Mouse (Mus musculus): Measurements from ENCODE around the gene Vmn2r117. TPM values are rescaled to one million over a fixed set of nuclear protein-coding genes. Genes with fewer than 3 reads are reported as not detected.
"Not testable (repeated sequence)": the region's sequence is repeated elsewhere in the genome, so short reads cannot be mapped to it uniquely, and the experiment has no call there.

The Vmn2r117 gene
- polyA plus RNA-seq (2011; ENCODE audit: insufficient read depth, insufficient read length, low read depth, missing spikeins), result not detected in 2 replicates

GRCm38 (mm10) chr17:23479599-23479998 lies at the start of gene Vmn2r117:
Vmn2r117 (minus strand) TSS chr17:23479699.
- H3K36me3 ChIP-seq (ENCODE audit: control insufficient read depth, insufficient read depth, low read length, poor library complexity, severe bottlenecking); H3K4me1 ChIP-seq (ENCODE audit: control insufficient read depth, insufficient read depth, low read length); H3K27ac ChIP-seq (ENCODE audit: insufficient read depth, low read length); H3K9ac ChIP-seq (ENCODE audit: low read depth, poor library complexity, severe bottlenecking); H3K4me3 ChIP-seq (ENCODE audit: low read depth, low read length); H3K27me3 ChIP-seq (ENCODE audit: control insufficient read depth, insufficient read depth, low read length, poor library complexity, severe bottlenecking); H3K9me3 ChIP-seq (replicated peaks; ENCODE audit: control insufficient read depth, insufficient read depth, low read length, poor library complexity, severe bottlenecking): not testable (repeated sequence)

GRCm38 (mm10) chr17:23522941-23523732 lies 43.6 kb upstream of the Vmn2r117 start:
- H3K4me3 ChIP-seq (ENCODE audit: low read depth, low read length); H3K27me3 ChIP-seq (ENCODE audit: control insufficient read depth, insufficient read depth, low read length, poor library complexity, severe bottlenecking); H3K27ac ChIP-seq (ENCODE audit: insufficient read depth, low read length); H3K9ac ChIP-seq (ENCODE audit: low read depth, poor library complexity, severe bottlenecking); H3K4me1 ChIP-seq (ENCODE audit: control insufficient read depth, insufficient read depth, low read length); H3K36me3 ChIP-seq (ENCODE audit: control insufficient read depth, insufficient read depth, low read length, poor library complexity, severe bottlenecking): not testable (repeated sequence)
- peaks cover 18% of the 10 kb centered on the region for H3K9me3 ChIP-seq (replicated peaks; ENCODE audit: control insufficient read depth, insufficient read depth, low read length, poor library complexity, severe bottlenecking)

GRCm38 (mm10) chr17:23518701-23519423 lies 39.4 kb upstream of the Vmn2r117 start:
- Histone ChIP-seq H3K27me3 (ENCODE audit: control insufficient read depth, insufficient read depth, low read length, poor library complexity, severe bottlenecking) (no peaks in the 10 kb centered on the region), H3K4me3 (ENCODE audit: low read depth, low read length) (no peak overlapping the region), H3K9me3 (replicated peaks; ENCODE audit: control insufficient read depth, insufficient read depth, low read length, poor library complexity, severe bottlenecking) (peaks cover 11% of the 10 kb centered on the region; the same call in 1 of the 2 replicates), H3K4me1 (ENCODE audit: control insufficient read depth, insufficient read depth, low read length) (no peaks in the 10 kb centered on the region), H3K9ac (ENCODE audit: low read depth, poor library complexity, severe bottlenecking) (no peak overlapping the region), H3K36me3 (ENCODE audit: control insufficient read depth, insufficient read depth, low read length, poor library complexity, severe bottlenecking) (no peaks in the 10 kb centered on the region), H3K27ac (ENCODE audit: insufficient read depth, low read length) (no peak overlapping the region)
- TF ChIP-seq CTCF (IDR thresholded peaks at IDR 0.05; ENCODE audit: low read depth, low read length) (no peak), EP300 (IDR thresholded peaks at IDR 0.05; ENCODE audit: insufficient read depth, low read depth, low read length) (no peak), POLR2A (IDR thresholded peaks at IDR 0.05; ENCODE audit: insufficient read depth, low read length) (no peak)

- H3K27ac ChIP-seq (ENCODE audit: insufficient read depth, low read length), result no peak overlapping the region
- H3K36me3 ChIP-seq (ENCODE audit: control insufficient read depth, insufficient read depth, low read length, poor library complexity, severe bottlenecking), result no peaks in the 10 kb centered on the region
- H3K9me3 ChIP-seq (replicated peaks; ENCODE audit: control insufficient read depth, insufficient read depth, low read length, poor library complexity, severe bottlenecking), result peaks cover 10% of the 10 kb centered on the region; the same call in 1 of the 2 replicates
- H3K27me3 ChIP-seq (ENCODE audit: control insufficient read depth, insufficient read depth, low read length, poor library complexity, severe bottlenecking), result no peaks in the 10 kb centered on the region
- TF ChIP-seq POLR2A (IDR thresholded peaks at IDR 0.05; ENCODE audit: insufficient read depth, low read length) (no peak), CTCF (IDR thresholded peaks at IDR 0.05; ENCODE audit: low read depth, low read length) (no peak), EP300 (IDR thresholded peaks at IDR 0.05; ENCODE audit: insufficient read depth, low read depth, low read length) (no peak)
- H3K4me1 ChIP-seq (ENCODE audit: control insufficient read depth, insufficient read depth, low read length), result no peaks in the 10 kb centered on the region
- H3K9ac ChIP-seq (ENCODE audit: low read depth, poor library complexity, severe bottlenecking), result no peak overlapping the region
- no peak overlapping the region for H3K4me3 ChIP-seq (ENCODE audit: low read depth, low read length)
These were observed 46.3 kb downstream of the Vmn2r117 start for GRCm38 (mm10) chr17:23433150-23433679.

Other genes with a start within 250 kb of the Vmn2r117 start
- gene Vmn2r114, start 167.2 kb downstream of the Vmn2r117 start, polyA plus RNA-seq (2011; ENCODE audit: insufficient read depth, insufficient read length, low read depth, missing spikeins), result 0.04 and 0.08 TPM in 2 replicates
- not detected in 2 replicates for gene Vmn2r115, start 136.0 kb downstream of the Vmn2r117 start, polyA plus RNA-seq (2011; ENCODE audit: insufficient read depth, insufficient read length, low read depth, missing spikeins)
- gene Vmn2r116, start 95.1 kb downstream of the Vmn2r117 start, polyA plus RNA-seq (2011; ENCODE audit: insufficient read depth, insufficient read length, low read depth, missing spikeins), result not detected in 2 replicates
- gene Zfp213, start 84.5 kb upstream of the Vmn2r117 start, polyA plus RNA-seq (2011; ENCODE audit: insufficient read depth, insufficient read length, low read depth, missing spikeins), result 4.2 and 4.9 TPM in 2 replicates
- 25.1 and 27.7 TPM in 2 replicates for gene Zfp13, start 119.8 kb upstream of the Vmn2r117 start, polyA plus RNA-seq (2011; ENCODE audit: insufficient read depth, insufficient read length, low read depth, missing spikeins)
- gene Zscan10, start 121.2 kb upstream of the Vmn2r117 start, polyA plus RNA-seq (2011; ENCODE audit: insufficient read depth, insufficient read length, low read depth, missing spikeins), result 51.8 and 58.5 TPM in 2 replicates
- 10.9 and 12.6 TPM in 2 replicates for gene Mmp25, start 165.6 kb upstream of the Vmn2r117 start, polyA plus RNA-seq (2011; ENCODE audit: insufficient read depth, insufficient read length, low read depth, missing spikeins)
- gene Bicdl2, start 180.8 kb upstream of the Vmn2r117 start, polyA plus RNA-seq (2011; ENCODE audit: insufficient read depth, insufficient read length, low read depth, missing spikeins), result 2.9 and 3.2 TPM in 2 replicates
- 145 and 149 TPM in 2 replicates for gene Hcfc1r1, start 193.9 kb upstream of the Vmn2r117 start, polyA plus RNA-seq (2011; ENCODE audit: insufficient read depth, insufficient read length, low read depth, missing spikeins)
- gene Thoc6, start 194.2 kb upstream of the Vmn2r117 start, polyA plus RNA-seq (2011; ENCODE audit: insufficient read depth, insufficient read length, low read depth, missing spikeins), result 57.3 and 63.1 TPM in 2 replicates
- 51.7 and 61.7 TPM in 2 replicates for gene Tnfrsf12a, start 197.8 kb upstream of the Vmn2r117 start, polyA plus RNA-seq (2011; ENCODE audit: insufficient read depth, insufficient read length, low read depth, missing spikeins)
- gene Cldn6, start 199.6 kb upstream of the Vmn2r117 start, polyA plus RNA-seq (2011; ENCODE audit: insufficient read depth, insufficient read length, low read depth, missing spikeins), result 300 and 333 TPM in 2 replicates
- gene Cldn9, start 204.3 kb upstream of the Vmn2r117 start, polyA plus RNA-seq (2011; ENCODE audit: insufficient read depth, insufficient read length, low read depth, missing spikeins), result 1.7 and 2.9 TPM in 2 replicates
- 3.6 and 4.1 TPM in 2 replicates for gene 1520401A03Rik, start 243.1 kb upstream of the Vmn2r117 start, polyA plus RNA-seq (2011; ENCODE audit: insufficient read depth, insufficient read length, low read depth, missing spikeins)
- 26.5 and 27.7 TPM in 2 replicates for gene Pkmyt1, start 246.6 kb upstream of the Vmn2r117 start, polyA plus RNA-seq (2011; ENCODE audit: insufficient read depth, insufficient read length, low read depth, missing spikeins)

Measured in ES-Bruce4 (cell line).